Mouse (Mus musculus) limb, embryonic 14.5 days (tissue): ENCODE data around the gene Spon2. TPM values are rescaled to one million over a fixed set of nuclear protein-coding genes. Genes with fewer than 3 reads are reported as not detected.
A peak's percentile ranks its signal among the peaks of the same experiment; 100 is the strongest.

Source experiments
- ATAC-seq: fragments of 200-750 bp; cut with Nextera tagmentation; 2 replicates; pipeline ENCODE4 v1.8.0; 2017; ENCODE audit warnings: low read depth, moderate number of reproducible peaks, moderate TSS enrichment; ENCODE audit not compliant: low FRiP score
- DNase-seq: peaks from one replicate; pipeline ENCODE4 v3.0.0-alpha.2; 2015; ENCODE audit warnings: low spot score
- H3K27ac ChIP-seq: fragments of 300-500 bp; sonication (generic); replicated peaks from 2 replicates; pipeline ENCODE4 v1.5.1; 2014; ENCODE audit warnings: low read depth, mild to moderate bottlenecking, low read length, moderate library complexity, mixed read lengths
- H3K27me3 ChIP-seq: fragments of 300-500 bp; sonication (generic); 2 replicates; pipeline ENCODE4 v1.6.1; 2014; ENCODE audit warnings: low read length, mixed read lengths; ENCODE audit not compliant: control insufficient read depth, insufficient read depth
- H3K36me3 ChIP-seq: fragments of 300-500 bp; sonication (generic); 2 replicates; pipeline ENCODE4 v1.6.1; 2014; ENCODE audit warnings: mild to moderate bottlenecking, low read length, moderate library complexity, mixed read lengths; ENCODE audit not compliant: control insufficient read depth, insufficient read depth
- H3K4me1 ChIP-seq: fragments of 300-500 bp; sonication (generic); 2 replicates; pipeline ENCODE4 v1.6.1; 2014; ENCODE audit warnings: antibody characterized with exemption, low read length, mixed read lengths; ENCODE audit not compliant: control insufficient read depth, insufficient read depth
- H3K4me2 ChIP-seq: fragments of 300-500 bp; sonication (generic); replicated peaks from 2 replicates; pipeline ENCODE4 v1.6.1; 2014; ENCODE audit warnings: low read depth, mild to moderate bottlenecking, low read length, moderate library complexity; ENCODE audit not compliant: severe bottlenecking
- H3K4me3 ChIP-seq: fragments of 300-500 bp; sonication (generic); replicated peaks from 2 replicates; pipeline ENCODE4 v1.5.1; 2014; ENCODE audit warnings: low read length
- H3K9ac ChIP-seq: fragments of 300-500 bp; sonication (generic); 2 replicates; pipeline ENCODE4 v1.6.1; 2014; ENCODE audit warnings: mild to moderate bottlenecking, low read depth, low read length, moderate library complexity; ENCODE audit not compliant: severe bottlenecking
- H3K9me3 ChIP-seq: fragments of 300-500 bp; sonication (generic); 2 replicates; pipeline ENCODE4 v1.6.1; 2016; ENCODE audit warnings: low read length; ENCODE audit not compliant: control insufficient read depth
- POLR2A ChIP-seq: fragments of 200-500 bp; IDR thresholded peaks from 2 replicates; pipeline ENCODE4 v1.8.0; 2012; ENCODE audit warnings: inconsistent platforms, mild to moderate bottlenecking, moderate library complexity, borderline replicate concordance; ENCODE audit not compliant: insufficient read depth, insufficient read length; ENCODE audit errors: extremely low read depth
- WGBS: fragments of 180-500 bp; shearing (Covaris S2); extraction: QIAGEN DNeasy Blood & Tissue Kit; methylation state at CpG from one replicate; pipeline ENCODE4 v1.1.7; 2014; 5-methylcytosine and 5-hydroxymethylcytosine counted together
- polyA plus RNA-seq, 2 experiments: library from polyadenylated mRNA; depleted of rRNA in 1 of 2; stranded (reverse) in 1 of 2; unstranded in 1 of 2; fragments of >200 nt; fragmentation: Nextera tagmentation in 1 of 2; extraction: Ambion mirVana in 1 of 2; gene quantifications; 2 replicates each; pipeline versions ENCODE4 v1.2.1 to v1.2.3; 2012 to 2014

Spon2 gene
- polyA plus RNA-seq, 2 experiments: 23.9 to 26.0 TPM

DNA sequence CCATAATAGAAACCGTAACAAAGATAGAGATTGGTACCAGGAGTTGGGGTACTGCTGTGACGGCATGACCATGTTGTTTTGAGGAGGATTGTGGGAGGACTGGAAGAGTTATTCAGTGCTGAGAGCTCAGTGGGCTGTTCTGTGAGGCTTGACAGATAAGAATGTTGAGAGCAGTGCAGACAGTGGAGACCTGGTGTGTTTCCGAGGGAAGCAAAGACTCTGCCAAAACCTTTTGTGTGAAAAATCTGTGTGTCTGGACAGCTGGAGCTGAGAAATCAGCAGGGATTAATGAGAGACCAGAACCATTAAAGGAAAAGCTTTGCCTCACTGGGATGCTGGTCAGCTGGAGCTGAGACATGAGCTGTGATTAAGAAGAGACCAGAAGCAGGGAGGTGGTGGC, 21.7 kb upstream of the Spon2 start:
- Histone ChIP-seq H3K36me3 (peaks cover 4% of the 10 kb centered on the region; the same call in 1 of the 2 replicates), H3K9me3 (no peaks in the 10 kb centered on the region), H3K27ac (0 out of 2 replicates have a peak overlapping the region, but pooled peaks have one; percentile 21), H3K4me2 (no peak overlapping the region), H3K4me3 (no peak overlapping the region), H3K27me3 (no peaks in the 10 kb centered on the region), H3K9ac (no peak overlapping the region), H3K4me1 (peaks cover 12% of the 10 kb centered on the region; the same call in 1 of the 2 replicates)
- DNase-seq (no peak), ATAC-seq (no peak)
- TF ChIP-seq POLR2A: no peak
- whole genome bisulfite sequencing: 66% methylated on average over 3 of the region's 3 CpGs

DNA sequence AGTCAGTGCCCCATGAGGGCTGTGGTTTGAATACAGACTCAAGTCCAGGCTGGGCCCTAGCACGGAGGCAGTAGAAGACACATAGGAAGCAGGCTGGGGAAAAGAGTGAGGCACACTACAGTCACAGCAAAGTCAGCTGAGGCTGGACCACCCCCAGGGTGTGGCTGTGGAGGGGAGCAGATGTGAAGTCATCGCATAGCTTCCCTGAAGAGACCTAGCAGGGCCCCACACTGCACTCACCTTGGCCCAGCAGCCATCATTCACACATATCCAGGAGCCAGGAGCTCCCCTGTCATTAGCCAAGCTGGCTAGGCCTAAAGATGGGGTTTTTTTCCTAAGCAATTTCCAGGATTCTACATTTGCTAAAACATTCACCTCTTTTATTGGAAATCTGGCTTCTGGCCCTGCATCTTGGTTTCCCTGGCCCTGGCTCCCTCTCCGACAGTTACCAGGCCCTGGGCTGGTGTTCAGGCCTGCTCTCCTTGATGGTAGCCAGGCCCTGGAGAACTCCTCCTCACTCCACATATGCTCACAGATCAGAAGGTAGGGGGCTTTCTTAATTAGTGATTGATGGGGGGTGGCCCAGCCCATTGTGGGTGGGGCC, 21.0 kb upstream of the Spon2 start:
- no peaks in the 10 kb centered on the region for H3K9me3 ChIP-seq
- DNase-seq (peak; percentile 66), ATAC-seq (peak; percentile 34)
- no peak overlapping the region for H3K9ac ChIP-seq
- no peak for TF ChIP-seq POLR2A
- H3K4me3 ChIP-seq: no peak overlapping the region
- peaks cover 12% of the 10 kb centered on the region; the same call in 1 of the 2 replicates for H3K4me1 ChIP-seq
- no peaks in the 10 kb centered on the region for H3K27me3 ChIP-seq
- peak overlapping the region; percentile 63 for H3K27ac ChIP-seq
- no peak overlapping the region for H3K4me2 ChIP-seq
- WGBS: 41% methylated on average over 3 of the region's 3 CpGs
- peaks cover 4% of the 10 kb centered on the region; the same call in 1 of the 2 replicates for H3K36me3 ChIP-seq

- Histone ChIP-seq H3K4me2 (no peak overlapping the region), H3K9me3 (no peaks in the 10 kb centered on the region), H3K27ac (no peak overlapping the region), H3K4me1 (peaks cover 12% of the 10 kb centered on the region; the same call in 1 of the 2 replicates), H3K9ac (no peak overlapping the region), H3K4me3 (no peak overlapping the region), H3K27me3 (no peaks in the 10 kb centered on the region), H3K36me3 (peaks cover 4% of the 10 kb centered on the region; the same call in 1 of the 2 replicates)
- 48% methylated on average over 3 of the region's 3 CpGs for WGBS
- TF ChIP-seq POLR2A: no peak
- DNase-seq (no peak), ATAC-seq (no peak)
Observed at GRCm38 (mm10) chr5:33238256-33238645, 20.0 kb upstream of the Spon2 start.

DNA sequence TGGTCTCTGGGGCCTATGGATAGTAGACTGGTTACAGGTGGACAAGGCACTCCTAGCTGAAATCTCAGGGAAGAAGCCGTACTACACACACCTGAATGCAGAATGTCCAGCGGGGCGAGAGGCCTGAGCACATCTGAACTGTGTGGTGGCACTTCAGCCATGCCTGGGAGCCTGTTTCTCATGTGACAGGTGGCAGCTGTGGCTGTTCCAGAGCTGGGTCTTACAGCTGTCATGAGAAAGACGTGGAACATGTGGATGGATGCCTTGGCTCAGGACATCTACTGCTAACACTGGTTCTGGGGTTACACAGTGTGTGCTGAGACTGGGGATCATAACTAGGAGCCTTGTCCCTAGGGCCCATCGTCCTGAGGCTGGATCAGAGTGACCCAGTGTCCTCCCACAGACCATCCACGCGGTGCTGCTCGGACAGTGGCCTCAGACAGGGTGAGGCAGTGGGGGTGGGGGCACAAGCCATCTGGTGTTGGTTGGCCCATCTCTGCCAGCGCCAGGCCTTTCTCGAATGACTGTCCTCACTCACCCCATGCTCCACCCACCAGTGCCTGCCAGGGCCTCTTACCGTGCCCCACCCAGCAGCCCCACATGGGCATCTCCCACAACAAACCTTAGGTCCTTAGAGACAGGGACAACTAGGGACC, 19.5 kb upstream of the Spon2 start:
- no peak for TF ChIP-seq POLR2A
- ATAC-seq (peak; percentile 13; the same call in 1 of the 2 replicates), DNase-seq (no peak)
- H3K27ac ChIP-seq: no peak overlapping the region
- H3K4me3 ChIP-seq: no peak overlapping the region
- 87% methylated on average over 10 of the region's 11 CpGs for WGBS
- H3K9me3 ChIP-seq: no peaks in the 10 kb centered on the region
- H3K4me1 ChIP-seq: peaks cover 12% of the 10 kb centered on the region; the same call in 1 of the 2 replicates
- no peak overlapping the region for H3K4me2 ChIP-seq
- no peak overlapping the region for H3K9ac ChIP-seq
- no peaks in the 10 kb centered on the region for H3K27me3 ChIP-seq
- peaks cover 3% of the 10 kb centered on the region; the same call in 1 of the 2 replicates for H3K36me3 ChIP-seq

GRCm38 (mm10) chr5:33234391-33235031, 16.3 kb upstream of the Spon2 start:
- WGBS: 58% methylated on average over 13 of the region's 13 CpGs
- H3K4me3 ChIP-seq: no peak overlapping the region
- TF ChIP-seq POLR2A: no peak
- ATAC-seq (no peak), DNase-seq (no peak)
- peaks cover 12% of the 10 kb centered on the region; the same call in 1 of the 2 replicates for H3K4me1 ChIP-seq
- H3K9ac ChIP-seq: no peak overlapping the region
- H3K27me3 ChIP-seq: no peaks in the 10 kb centered on the region
- no peaks in the 10 kb centered on the region for H3K36me3 ChIP-seq
- H3K27ac ChIP-seq: no peak overlapping the region
- H3K4me2 ChIP-seq: no peak overlapping the region
- H3K9me3 ChIP-seq: no peaks in the 10 kb centered on the region
